Mouse (Mus musculus) kidney, postnatal 0 days (tissue): ENCODE results near the gene Gm14226. TPM values are rescaled to one million over a fixed set of nuclear protein-coding genes. Genes with fewer than 3 reads are reported as not detected.

ENCODE experiments used
- ATAC-seq: fragments of 200-750 bp; cut with Nextera tagmentation; replicated peaks from 2 replicates; pipeline ENCODE4 v1.8.0; 2017; ENCODE audit warnings: low read depth, moderate number of reproducible peaks, moderate TSS enrichment, moderate library complexity; ENCODE audit not compliant: low FRiP score
- DNase-seq: peaks from one replicate; pipeline ENCODE4 v3.0.0-alpha.2; 2016; ENCODE audit warnings: low spot score
- H3K27ac ChIP-seq: fragments of 300-500 bp; sonication (generic); 2 replicates; pipeline ENCODE4 v1.5.1; 2014; ENCODE audit warnings: mild to moderate bottlenecking
- H3K27me3 ChIP-seq: fragments of 300-500 bp; sonication (generic); 2 replicates; pipeline ENCODE4 v1.6.1; 2014; ENCODE audit warnings: low read length, mixed read lengths; ENCODE audit not compliant: insufficient read depth
- H3K36me3 ChIP-seq: fragments of 300-500 bp; sonication (generic); 2 replicates; pipeline ENCODE4 v1.6.1; 2014; ENCODE audit warnings: low read length, mixed read lengths; ENCODE audit not compliant: insufficient read depth
- H3K4me1 ChIP-seq: fragments of 300-500 bp; sonication (generic); replicated peaks from 2 replicates; pipeline ENCODE4 v1.6.1; 2014; ENCODE audit warnings: antibody characterized with exemption, low read length, mixed read lengths; ENCODE audit not compliant: insufficient read depth
- H3K4me2 ChIP-seq: fragments of 300-500 bp; sonication (generic); 2 replicates; pipeline ENCODE4 v1.6.1; 2014; ENCODE audit warnings: mild to moderate bottlenecking, low read length, moderate library complexity, mixed read lengths
- H3K4me3 ChIP-seq: fragments of 300-500 bp; sonication (generic); replicated peaks from 2 replicates; pipeline ENCODE4 v1.5.1; 2014; ENCODE audit warnings: low read depth, low read length
- H3K9ac ChIP-seq: fragments of 300-500 bp; sonication (generic); 2 replicates; pipeline ENCODE4 v1.6.1; 2014; ENCODE audit warnings: low read depth, low read length
- H3K9me3 ChIP-seq: fragments of 300-500 bp; sonication (generic); replicated peaks from 2 replicates; pipeline ENCODE4 v1.6.1; 2016; ENCODE audit warnings: low read length, inconsistent platforms, mixed read lengths
- CTCF ChIP-seq: IDR thresholded peaks from 2 replicates; pipeline ENCODE4 v1.5.1; 2016; ENCODE audit warnings: antibody characterized with exemption, low read depth, mild to moderate bottlenecking, moderate library complexity
- WGBS: fragments of 180-500 bp; shearing (Covaris S2); extraction: QIAGEN DNeasy Blood & Tissue Kit; methylation state at CpG from one replicate; pipeline ENCODE4 v1.1.7; 2014; 5-methylcytosine and 5-hydroxymethylcytosine counted together
- polyA plus RNA-seq: library from polyadenylated mRNA; unstranded; fragments of >200 nt; fragmentation: Nextera tagmentation; extraction: Ambion mirVana; gene quantifications from 2 replicates; pipeline ENCODE4 v1.2.1, GENCODE M21; 2015

Gene Gm14226
- polyA plus RNA-seq, 1 experiment from 2014 or later: 0.84 TPM

DNA sequence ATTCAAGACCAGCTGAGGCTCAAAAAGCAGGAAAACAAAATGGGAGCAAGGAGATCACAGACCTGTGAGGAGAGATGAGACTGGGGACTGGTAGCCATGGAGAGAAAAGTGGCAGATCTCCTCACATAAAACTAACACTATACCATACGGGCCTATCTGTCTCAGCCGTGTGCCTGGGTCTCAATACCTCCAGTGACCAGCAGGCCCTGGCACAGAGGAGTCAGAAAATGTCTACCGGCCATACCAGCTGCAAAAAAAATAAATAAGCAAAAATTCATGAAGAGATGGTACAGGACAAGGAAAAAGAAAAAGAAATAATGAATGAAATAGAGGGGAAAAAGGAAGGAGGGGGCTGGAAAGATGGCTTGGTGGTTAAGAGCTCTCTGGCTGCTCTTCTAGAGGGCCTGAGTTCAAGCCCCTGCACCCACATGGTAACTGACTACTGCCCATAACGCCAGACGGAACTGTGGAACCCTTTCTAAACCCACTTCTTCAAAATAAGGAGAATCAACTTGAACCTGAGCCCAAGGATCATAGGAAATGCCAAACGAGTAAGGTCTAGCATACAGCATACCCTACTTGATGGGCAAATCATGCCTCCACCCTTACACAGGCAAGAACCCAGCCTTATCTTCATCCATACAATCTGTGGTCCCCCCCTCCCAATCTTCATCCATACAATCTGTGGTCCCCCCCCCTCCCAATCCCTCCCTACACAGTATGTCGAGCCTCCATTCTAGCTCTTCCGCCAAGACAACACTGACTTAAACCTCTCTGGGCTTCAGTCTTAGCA, 54.5 kb downstream of the Gm14226 start:
- no peak overlapping the region for H3K9ac ChIP-seq
- no peak for ATAC-seq

DNA sequence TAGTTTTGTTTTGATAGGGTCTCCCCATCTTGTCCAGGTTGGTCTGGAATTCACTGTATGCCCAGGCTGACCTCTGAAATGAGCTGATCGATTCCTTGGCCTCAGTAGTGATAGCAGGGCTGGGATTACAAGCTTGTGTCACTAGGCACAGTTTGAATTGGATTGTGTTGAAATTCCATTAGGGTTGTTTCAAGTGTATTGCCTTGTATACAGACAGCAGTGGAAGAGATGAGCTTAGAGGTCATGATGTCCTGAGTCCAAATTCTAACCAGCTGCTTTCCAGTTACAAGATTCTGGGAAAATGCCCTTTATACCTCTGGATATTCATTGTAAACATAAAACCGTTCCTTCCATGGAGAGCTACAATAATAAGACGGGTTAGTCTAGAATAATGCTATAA, 55.3 kb downstream of the Gm14226 start:
- peak overlapping the region; percentile 76; the same call in 1 of the 2 replicates for H3K27ac ChIP-seq
- no peak for ATAC-seq

More for the DNA sequence above, 54.5 kb downstream of the Gm14226 start:
- H3K27me3 ChIP-seq: no peaks in the 10 kb centered on the region
- DNase-seq: no peak
- no peak overlapping the region for H3K4me3 ChIP-seq
- 76% methylated on average over 8 of the region's 8 CpGs for WGBS
- no peak for TF ChIP-seq CTCF
- no peak overlapping the region for H3K4me2 ChIP-seq
- no peaks in the 10 kb centered on the region for H3K9me3 ChIP-seq
- no peak overlapping the region for H3K27ac ChIP-seq
- 0 out of 2 replicates have a peak, but pooled peaks cover 4% of the 10 kb centered on the region for H3K36me3 ChIP-seq
- peaks cover 11% of the 10 kb centered on the region; the same call in 1 of the 2 replicates for H3K4me1 ChIP-seq

DNA sequence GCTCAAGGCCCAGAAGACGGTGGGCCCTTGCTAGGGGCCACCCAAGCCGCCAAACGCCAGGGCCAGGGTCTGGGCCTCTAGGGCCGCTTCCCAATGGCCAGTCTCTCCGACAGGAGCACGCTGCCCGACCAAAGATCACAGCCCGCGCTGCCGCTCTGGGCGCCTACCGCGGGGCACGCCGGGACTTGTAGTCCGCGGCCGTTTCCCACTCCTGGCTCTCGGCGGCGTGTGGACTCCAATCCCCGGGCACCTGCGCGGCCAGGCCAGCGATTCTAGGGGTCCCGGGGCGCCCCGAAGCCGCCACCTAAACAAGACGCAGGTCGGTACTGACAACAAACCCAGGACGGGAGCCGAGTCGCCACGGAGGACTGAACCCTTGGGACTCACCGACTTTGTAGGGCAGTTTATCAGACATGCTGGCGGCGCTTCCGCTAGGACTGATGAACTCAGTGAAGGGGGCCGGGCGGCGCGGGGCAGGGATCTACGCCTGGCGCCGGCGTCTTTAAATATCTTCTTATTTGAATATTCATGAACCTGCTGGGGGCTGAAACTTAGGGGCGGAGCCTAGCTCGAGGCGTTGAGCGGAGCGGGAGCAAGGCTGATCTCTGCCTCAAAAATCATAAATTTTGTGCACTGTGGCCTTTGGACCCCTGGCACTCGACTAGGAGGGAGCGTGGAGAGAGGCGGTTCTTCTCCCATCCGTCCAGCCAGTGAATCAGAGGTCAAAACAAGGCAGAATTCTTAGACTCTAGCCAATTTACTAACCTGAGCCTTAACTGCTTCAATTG, 56.1 kb downstream of the Gm14226 start, which contains the start of gene Ahcy:
Ahcy (minus strand) TSS at position 520 of the 788 bp plus-strand sequence.
- under 1% methylated on average over 56 of the region's 56 CpGs for WGBS

More for the DNA sequence above, 55.3 kb downstream of the Gm14226 start:
- peak overlapping the region; percentile 85 for H3K4me2 ChIP-seq
- no peaks in the 10 kb centered on the region for H3K27me3 ChIP-seq
- WGBS: 14% methylated on average over 3 of the region's 3 CpGs
- peak overlapping the region; percentile 67 for H3K4me3 ChIP-seq
- peaks cover 11% of the 10 kb centered on the region; the same call in 1 of the 2 replicates for H3K4me1 ChIP-seq
- peak overlapping the region; percentile 65 for H3K9ac ChIP-seq
- DNase-seq: no peak
- H3K36me3 ChIP-seq: 0 out of 2 replicates have a peak, but pooled peaks cover 3% of the 10 kb centered on the region
- H3K9me3 ChIP-seq: no peaks in the 10 kb centered on the region
- no peak for TF ChIP-seq CTCF

DNA sequence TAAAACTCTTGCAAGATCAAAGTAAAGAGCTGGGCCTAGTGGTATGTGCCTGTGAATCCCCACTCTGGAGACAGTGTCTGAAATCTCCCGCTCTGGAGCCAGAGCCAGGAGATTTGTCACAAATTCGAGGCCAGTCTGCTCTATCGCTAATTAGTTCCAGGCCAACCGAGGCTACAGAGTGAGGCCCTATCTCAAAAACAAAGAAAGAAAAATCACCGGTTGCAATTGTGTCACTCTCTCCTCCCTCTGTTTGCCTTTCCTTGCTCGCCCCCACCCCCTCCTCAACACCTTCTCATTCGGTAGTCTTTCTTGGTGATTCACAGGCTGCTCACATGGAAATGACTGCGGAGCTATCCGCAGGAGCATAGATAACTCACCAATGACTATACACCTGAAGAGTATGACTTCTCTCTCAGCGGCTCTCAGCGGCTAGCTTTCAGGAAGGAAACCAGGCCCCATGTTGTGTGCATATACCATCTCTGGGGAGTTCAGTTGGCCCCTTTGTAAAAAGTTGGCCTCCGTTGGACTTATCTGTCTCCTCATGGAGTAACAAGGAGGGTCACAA, 56.8 kb downstream of the Gm14226 start:
- Histone ChIP-seq H3K27me3 (no peaks in the 10 kb centered on the region), H3K4me2 (peak overlapping the region; percentile 85), H3K4me3 (peak overlapping the region; percentile 67), H3K27ac (peak overlapping the region; percentile 55; the same call in 1 of the 2 replicates), H3K4me1 (peaks cover 11% of the 10 kb centered on the region; the same call in 1 of the 2 replicates), H3K9me3 (no peaks in the 10 kb centered on the region), H3K9ac (peak overlapping the region; percentile 43; the same call in 1 of the 2 replicates), H3K36me3 (no peaks in the 10 kb centered on the region)
- 22% methylated on average over 12 of the region's 12 CpGs for WGBS
- DNase-seq (no peak), ATAC-seq (no peak)
- TF ChIP-seq CTCF: no peak

More for the DNA sequence above, 56.1 kb downstream of the Gm14226 start, which contains the start of gene Ahcy:
- TF ChIP-seq CTCF: no peak
- Histone ChIP-seq H3K4me1 (peaks cover 11% of the 10 kb centered on the region; the same call in 1 of the 2 replicates), H3K4me2 (peak within 1 kb of the TSS; percentile 85), H3K4me3 (peak within 1 kb of the TSS; percentile 67), H3K36me3 (no peaks in the 10 kb centered on the region), H3K9ac (peak within 1 kb of the TSS; percentile 65), H3K27me3 (no peaks in the 10 kb centered on the region), H3K27ac (peak within 1 kb of the TSS; percentile 76), H3K9me3 (no peaks in the 10 kb centered on the region)
- ATAC-seq (peak; percentile 90), DNase-seq (peak; percentile 96)

DNA sequence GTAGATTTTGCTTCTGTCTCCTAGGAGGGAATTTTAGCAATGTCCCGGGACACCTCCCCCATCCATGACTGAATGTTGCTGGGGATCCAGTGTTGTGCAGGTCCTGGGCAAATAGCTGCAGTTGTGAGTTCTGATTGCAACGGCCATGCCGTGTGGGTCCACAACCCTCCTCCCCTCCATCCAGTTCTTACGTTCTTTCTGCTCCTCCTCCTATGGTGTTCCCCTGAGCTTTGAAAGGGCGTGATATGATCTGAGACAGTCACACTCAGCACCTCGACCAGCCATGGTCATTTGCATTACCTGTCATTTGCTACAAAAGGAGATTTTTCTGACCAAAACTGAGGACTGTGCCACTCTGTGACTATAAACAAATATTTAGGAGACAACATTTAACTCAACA, 57.6 kb downstream of the Gm14226 start:
- Histone ChIP-seq H3K36me3 (no peaks in the 10 kb centered on the region), H3K27me3 (no peaks in the 10 kb centered on the region), H3K9ac (no peak overlapping the region), H3K27ac (no peak overlapping the region), H3K4me3 (no peak overlapping the region), H3K4me1 (peaks cover 11% of the 10 kb centered on the region; the same call in 1 of the 2 replicates), H3K4me2 (no peak overlapping the region), H3K9me3 (no peaks in the 10 kb centered on the region)
- no peak for ATAC-seq
- no peak for TF ChIP-seq CTCF
- 75% methylated on average over 6 of the region's 6 CpGs for WGBS
- no peak for DNase-seq

Other genes starting within 250 kb of the Gm14226 start
- gene Gm14214, start 248.2 kb upstream of the Gm14226 start, polyA plus RNA-seq: not detected in 2 replicates
- gene Raly, start 227.2 kb upstream of the Gm14226 start, polyA plus RNA-seq: 31.6 and 33.7 TPM in 2 replicates
- 0.42 and 1.1 TPM in 2 replicates for gene a, start 226.9 kb upstream of the Gm14226 start, polyA plus RNA-seq
- 107 and 109 TPM in 2 replicates for gene Eif2s2, start 125.3 kb upstream of the Gm14226 start, polyA plus RNA-seq
- 47.2 and 52.1 TPM in 2 replicates for gene Ahcy, start 56.2 kb downstream of the Gm14226 start, polyA plus RNA-seq
- 28.6 and 31.9 TPM in 2 replicates for gene Itch, start 115.2 kb downstream of the Gm14226 start, polyA plus RNA-seq
- gene Dynlrb1, start 218.3 kb downstream of the Gm14226 start, polyA plus RNA-seq: 373 and 405 TPM in 2 replicates